Mouse (Mus musculus) midbrain, embryonic 12.5 days (tissue): ENCODE data around the gene Dhodh. TPM values are rescaled to one million over a fixed set of nuclear protein-coding genes. Genes with fewer than 3 reads are reported as not detected.

ENCODE experiments used
- ATAC-seq: fragments of 200-750 bp; cut with Nextera tagmentation; 2 replicates; pipeline ENCODE4 v1.8.0; 2017; ENCODE audit warnings: low read depth, moderate TSS enrichment, moderate library complexity; ENCODE audit not compliant: low FRiP score
- H3K27ac ChIP-seq: fragments of 300-500 bp; sonication (generic); replicated peaks from 2 replicates; pipeline ENCODE4 v1.5.1; 2016; ENCODE audit warnings: mild to moderate bottlenecking
- H3K27me3 ChIP-seq: fragments of 300-500 bp; sonication (generic); 2 replicates; pipeline ENCODE4 v1.6.1; 2016; ENCODE audit warnings: mild to moderate bottlenecking
- H3K36me3 ChIP-seq: fragments of 300-500 bp; sonication (generic); 2 replicates; pipeline ENCODE4 v1.6.1; 2016
- H3K4me1 ChIP-seq: fragments of 300-500 bp; sonication (generic); 2 replicates; pipeline ENCODE4 v1.6.1; 2016
- H3K4me2 ChIP-seq: fragments of 300-500 bp; sonication (generic); replicated peaks from 2 replicates; pipeline ENCODE4 v1.6.1; 2016; ENCODE audit warnings: mild to moderate bottlenecking, moderate library complexity
- H3K4me3 ChIP-seq: fragments of 300-500 bp; sonication (generic); 2 replicates; pipeline ENCODE4 v1.5.1; 2016; ENCODE audit warnings: mild to moderate bottlenecking
- H3K9ac ChIP-seq: fragments of 300-500 bp; sonication (generic); replicated peaks from 2 replicates; pipeline ENCODE4 v1.6.1; 2016; ENCODE audit warnings: mild to moderate bottlenecking, moderate library complexity
- H3K9me3 ChIP-seq: fragments of 300-500 bp; sonication (generic); 2 replicates; pipeline ENCODE4 v1.6.1; 2016; ENCODE audit warnings: mild to moderate bottlenecking
- WGBS: fragments of 180-500 bp; shearing (Covaris S2); methylation state at CpG from one replicate; pipeline ENCODE4 v1.1.7; 2016; 5-methylcytosine and 5-hydroxymethylcytosine counted together
- polyA plus RNA-seq: library from polyadenylated mRNA; unstranded; fragments of >200 nt; fragmentation: Nextera tagmentation; extraction: Ambion mirVana; gene quantifications from 2 replicates; pipeline ENCODE4 v1.2.1, GENCODE M21; 2016

Gene Dhodh
- 38.6 and 41.6 TPM in 2 replicates for polyA plus RNA-seq

- ATAC-seq: peak; percentile 99
- peak within 1 kb of the TSS; percentile 70 for H3K4me2 ChIP-seq
- H3K27me3 ChIP-seq: no peaks in the 10 kb centered on the region
- H3K4me3 ChIP-seq: peak within 1 kb of the TSS; percentile 55
- H3K36me3 ChIP-seq: peaks cover 13% of the 10 kb centered on the region
- WGBS: under 1% methylated on average over 42 of the region's 42 CpGs
- H3K9me3 ChIP-seq: no peaks in the 10 kb centered on the region
- peak within 1 kb of the TSS; percentile 70 for H3K9ac ChIP-seq
- peaks cover 11% of the 10 kb centered on the region for H3K4me1 ChIP-seq
- H3K27ac ChIP-seq: peak within 1 kb of the TSS; percentile 97
These were observed at the start of gene Dhodh for GRCm38 (mm10) chr8:109608271-109609152. Gene Dhodh, minus strand, starts transcription at chr8:109608673.

GRCm38 (mm10) chr8:109656860-109657259 lies 48.4 kb upstream of the Dhodh start:
- WGBS: 84% methylated on average over 3 of the region's 3 CpGs
- H3K36me3 ChIP-seq: no peaks in the 10 kb centered on the region
- no peak overlapping the region for H3K9ac ChIP-seq

GRCm38 (mm10) chr8:109650801-109651200 lies 42.3 kb upstream of the Dhodh start:
- H3K27ac ChIP-seq: no peak overlapping the region
- 81% methylated on average over 10 of the region's 10 CpGs for WGBS
- no peaks in the 10 kb centered on the region for H3K36me3 ChIP-seq

More at GRCm38 (mm10) chr8:109656860-109657259, 48.4 kb upstream of the Dhodh start:
- no peaks in the 10 kb centered on the region for H3K4me1 ChIP-seq
- no peaks in the 10 kb centered on the region for H3K27me3 ChIP-seq
- ATAC-seq: no peak
- no peak overlapping the region for H3K27ac ChIP-seq
- H3K4me2 ChIP-seq: no peak overlapping the region
- H3K9me3 ChIP-seq: no peaks in the 10 kb centered on the region
- H3K4me3 ChIP-seq: no peak overlapping the region

GRCm38 (mm10) chr8:109648469-109648868 lies 40.0 kb upstream of the Dhodh start:
- Histone ChIP-seq H3K27me3 (no peaks in the 10 kb centered on the region), H3K4me2 (no peak overlapping the region)
- no peak for ATAC-seq

More at GRCm38 (mm10) chr8:109650801-109651200, 42.3 kb upstream of the Dhodh start:
- Histone ChIP-seq H3K27me3 (no peaks in the 10 kb centered on the region), H3K9ac (no peak overlapping the region), H3K4me3 (no peak overlapping the region), H3K9me3 (no peaks in the 10 kb centered on the region), H3K4me2 (no peak overlapping the region), H3K4me1 (no peaks in the 10 kb centered on the region)
- no peak for ATAC-seq

GRCm38 (mm10) chr8:109647331-109647730 lies 38.9 kb upstream of the Dhodh start:
- no peak for ATAC-seq
- H3K9me3 ChIP-seq: no peaks in the 10 kb centered on the region
- no peak overlapping the region for H3K27ac ChIP-seq
- H3K4me3 ChIP-seq: no peak overlapping the region
- WGBS: 77% methylated on average over 11 of the region's 11 CpGs
- H3K27me3 ChIP-seq: no peaks in the 10 kb centered on the region
- H3K4me2 ChIP-seq: no peak overlapping the region
- no peaks in the 10 kb centered on the region for H3K4me1 ChIP-seq
- H3K9ac ChIP-seq: no peak overlapping the region
- H3K36me3 ChIP-seq: no peaks in the 10 kb centered on the region

More at GRCm38 (mm10) chr8:109648469-109648868, 40.0 kb upstream of the Dhodh start:
- Histone ChIP-seq H3K9ac (no peak overlapping the region), H3K36me3 (no peaks in the 10 kb centered on the region), H3K9me3 (no peaks in the 10 kb centered on the region), H3K4me3 (no peak overlapping the region), H3K4me1 (no peaks in the 10 kb centered on the region), H3K27ac (no peak overlapping the region)
- WGBS: 73% methylated on average over 7 of the region's 7 CpGs

- 73% methylated on average over 5 of the region's 5 CpGs for WGBS
- no peaks in the 10 kb centered on the region for H3K4me1 ChIP-seq
- H3K9ac ChIP-seq: no peak overlapping the region
- no peaks in the 10 kb centered on the region for H3K9me3 ChIP-seq
- H3K27ac ChIP-seq: no peak overlapping the region
- no peaks in the 10 kb centered on the region for H3K27me3 ChIP-seq
- H3K4me2 ChIP-seq: no peak overlapping the region
- no peak overlapping the region for H3K4me3 ChIP-seq
- ATAC-seq: no peak
- H3K36me3 ChIP-seq: no peaks in the 10 kb centered on the region
These were observed 32.8 kb upstream of the Dhodh start for GRCm38 (mm10) chr8:109641236-109641635.

GRCm38 (mm10) chr8:109640410-109640809 lies 31.9 kb upstream of the Dhodh start:
- ATAC-seq: no peak
- 67% methylated on average over 7 of the region's 7 CpGs for WGBS

GRCm38 (mm10) chr8:109638851-109639250 lies 30.4 kb upstream of the Dhodh start:
- Histone ChIP-seq H3K9me3 (no peaks in the 10 kb centered on the region), H3K27me3 (no peaks in the 10 kb centered on the region), H3K36me3 (no peaks in the 10 kb centered on the region), H3K4me1 (no peaks in the 10 kb centered on the region), H3K27ac (no peak overlapping the region), H3K4me2 (no peak overlapping the region), H3K4me3 (no peak overlapping the region), H3K9ac (no peak overlapping the region)
- no peak for ATAC-seq
- WGBS: 72% methylated on average over 5 of the region's 5 CpGs

More at GRCm38 (mm10) chr8:109640410-109640809, 31.9 kb upstream of the Dhodh start:
- Histone ChIP-seq H3K9me3 (no peaks in the 10 kb centered on the region), H3K36me3 (no peaks in the 10 kb centered on the region), H3K4me1 (no peaks in the 10 kb centered on the region), H3K27ac (no peak overlapping the region), H3K27me3 (no peaks in the 10 kb centered on the region), H3K9ac (no peak overlapping the region), H3K4me2 (no peak overlapping the region), H3K4me3 (no peak overlapping the region)

GRCm38 (mm10) chr8:109635146-109635545 lies 26.7 kb upstream of the Dhodh start:
- H3K9me3 ChIP-seq: no peaks in the 10 kb centered on the region
- no peak overlapping the region for H3K9ac ChIP-seq
- no peaks in the 10 kb centered on the region for H3K4me1 ChIP-seq
- no peak for ATAC-seq
- no peaks in the 10 kb centered on the region for H3K27me3 ChIP-seq
- no peak overlapping the region for H3K4me3 ChIP-seq
- WGBS: 93% methylated on average over 8 of the region's 8 CpGs
- no peak overlapping the region for H3K4me2 ChIP-seq
- H3K36me3 ChIP-seq: no peaks in the 10 kb centered on the region
- H3K27ac ChIP-seq: no peak overlapping the region

GRCm38 (mm10) chr8:109632498-109632897 lies 24.0 kb upstream of the Dhodh start:
- ATAC-seq: no peak
- H3K9ac ChIP-seq: no peak overlapping the region
- H3K27ac ChIP-seq: no peak overlapping the region
- H3K36me3 ChIP-seq: no peaks in the 10 kb centered on the region
- H3K4me2 ChIP-seq: no peak overlapping the region
- no peaks in the 10 kb centered on the region for H3K4me1 ChIP-seq
- no peaks in the 10 kb centered on the region for H3K9me3 ChIP-seq
- no peaks in the 10 kb centered on the region for H3K27me3 ChIP-seq
- WGBS: 76% methylated on average over 5 of the region's 5 CpGs
- no peak overlapping the region for H3K4me3 ChIP-seq

- Histone ChIP-seq H3K4me1 (no peaks in the 10 kb centered on the region), H3K9me3 (0 out of 2 replicates have a peak, but pooled peaks cover 3% of the 10 kb centered on the region), H3K9ac (no peak overlapping the region), H3K4me3 (no peak overlapping the region), H3K4me2 (no peak overlapping the region), H3K27me3 (no peaks in the 10 kb centered on the region), H3K27ac (no peak overlapping the region), H3K36me3 (no peaks in the 10 kb centered on the region)
- ATAC-seq: no peak
- 82% methylated on average over 6 of the region's 6 CpGs for WGBS
These were observed 20.2 kb upstream of the Dhodh start for GRCm38 (mm10) chr8:109628638-109629037.

GRCm38 (mm10) chr8:109615569-109615968 lies 7.1 kb upstream of the Dhodh start:
- no peaks in the 10 kb centered on the region for H3K4me1 ChIP-seq
- ATAC-seq: no peak
- H3K27ac ChIP-seq: no peak overlapping the region
- H3K36me3 ChIP-seq: no peaks in the 10 kb centered on the region
- 90% methylated on average over 3 of the region's 3 CpGs for WGBS
- peaks cover 5% of the 10 kb centered on the region; the same call in 1 of the 2 replicates for H3K9me3 ChIP-seq
- H3K27me3 ChIP-seq: no peaks in the 10 kb centered on the region
- no peak overlapping the region for H3K4me2 ChIP-seq
- H3K9ac ChIP-seq: no peak overlapping the region
- H3K4me3 ChIP-seq: no peak overlapping the region
